Mouse (Mus musculus): Measurements from ENCODE around the gene Pusl1. TPM values are rescaled to one million over a fixed set of nuclear protein-coding genes. Genes with fewer than 3 reads are reported as not detected.

Pusl1 gene
- polyA plus RNA-seq, 1 experiment from 2014 or later: 32.5 TPM

DNA sequence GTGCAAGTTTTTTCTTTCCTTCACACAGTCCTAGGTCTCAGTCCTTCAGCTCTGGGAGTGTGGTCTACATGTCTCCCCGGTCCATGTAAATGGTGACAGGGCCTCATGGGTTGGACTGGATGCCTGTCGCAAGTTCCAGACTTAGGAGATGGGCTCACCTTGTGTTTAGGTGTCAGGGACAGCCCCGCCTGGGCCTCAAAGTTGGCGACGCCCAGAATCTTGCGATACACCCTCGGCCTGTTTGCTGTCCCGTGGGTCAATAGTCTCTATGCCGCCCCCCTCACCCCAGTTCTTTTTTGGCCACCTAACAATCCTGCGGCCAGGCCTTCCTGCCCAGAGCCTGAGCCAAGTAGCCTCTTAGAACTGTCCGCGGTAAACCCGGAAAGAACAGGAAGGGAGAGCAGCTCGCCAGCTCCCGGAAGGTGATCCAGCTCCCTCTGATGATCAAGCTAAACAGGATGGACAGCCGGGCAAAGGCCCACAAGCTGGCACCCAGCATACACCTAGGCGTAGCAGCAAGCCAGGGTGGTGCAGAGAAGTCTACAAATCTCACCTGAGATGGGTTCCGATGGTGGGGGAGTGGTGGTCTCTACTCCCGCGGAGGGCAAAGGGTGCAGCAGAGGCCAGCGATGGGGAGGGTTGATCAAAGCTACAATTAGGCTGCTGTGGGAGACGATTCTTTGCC, 22.8 kb downstream of the Pusl1 start:
- H3K9me3 ChIP-seq (replicated peaks; ENCODE audit: control insufficient read depth, low read length): no peaks in the 10 kb centered on the region
- 8% methylated on average over 22 of the region's 22 CpGs for WGBS
- ATAC-seq (replicated peaks; ENCODE audit: extremely low read depth, insufficient read depth, low FRiP score): peak; percentile 23
- no peaks in the 10 kb centered on the region for H3K27me3 ChIP-seq (ENCODE audit: control insufficient read depth, insufficient read depth, low read length)
- no peak overlapping the region for H3K27ac ChIP-seq (ENCODE audit: low read length)
- peak overlapping the region; percentile 70 for H3K4me3 ChIP-seq (ENCODE audit: low read length)
- H3K9ac ChIP-seq (ENCODE audit: low read length): peak overlapping the region; percentile 68
- H3K36me3 ChIP-seq (ENCODE audit: control insufficient read depth, insufficient read depth): peaks cover 20% of the 10 kb centered on the region
- peak overlapping the region; percentile 89 for H3K4me2 ChIP-seq (ENCODE audit: low read depth, low read length)
- H3K4me1 ChIP-seq (ENCODE audit: control insufficient read depth, insufficient read depth, low read length): peaks cover 15% of the 10 kb centered on the region

DNA sequence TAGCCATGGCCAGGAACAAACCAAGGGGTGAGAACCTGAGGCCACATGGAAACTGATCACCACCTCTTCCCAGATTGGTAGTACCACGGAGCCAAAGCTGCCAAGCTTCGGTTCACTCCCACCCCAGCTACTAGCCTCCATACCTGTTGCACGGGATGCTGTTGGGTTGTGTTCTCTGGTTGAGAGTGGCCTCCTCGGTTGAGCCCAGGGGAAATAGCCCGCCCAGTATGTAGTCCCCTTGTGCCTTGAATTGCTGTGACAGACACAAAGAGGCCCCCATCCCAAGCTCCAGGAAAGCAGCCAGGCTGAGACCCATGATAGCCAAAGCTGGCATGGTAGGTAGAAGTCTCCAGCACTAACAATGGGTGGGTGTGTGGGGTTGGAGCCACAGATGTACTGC, 28.6 kb downstream of the Pusl1 start, which contains the start of gene Tas1r3:
Gene Tas1r3 (minus strand): TSS at position 362 of the 400 bp plus-strand sequence.
- Histone ChIP-seq H3K4me1 (ENCODE audit: control insufficient read depth, insufficient read depth, low read length) (no peaks in the 10 kb centered on the region), H3K9ac (ENCODE audit: low read length) (no peak within 1 kb of the TSS), H3K4me2 (ENCODE audit: low read depth, low read length) (no peak within 1 kb of the TSS), H3K4me3 (ENCODE audit: low read length) (no peak within 1 kb of the TSS), H3K36me3 (ENCODE audit: control insufficient read depth, insufficient read depth) (peaks cover 14% of the 10 kb centered on the region), H3K9me3 (replicated peaks; ENCODE audit: control insufficient read depth, low read length) (no peaks in the 10 kb centered on the region), H3K27ac (ENCODE audit: low read length) (no peak within 1 kb of the TSS), H3K27me3 (ENCODE audit: control insufficient read depth, insufficient read depth, low read length) (no peaks in the 10 kb centered on the region)
- no peak for ATAC-seq (replicated peaks; ENCODE audit: extremely low read depth, insufficient read depth, low FRiP score)
- 71% methylated on average over 5 of the region's 5 CpGs for WGBS

DNA sequence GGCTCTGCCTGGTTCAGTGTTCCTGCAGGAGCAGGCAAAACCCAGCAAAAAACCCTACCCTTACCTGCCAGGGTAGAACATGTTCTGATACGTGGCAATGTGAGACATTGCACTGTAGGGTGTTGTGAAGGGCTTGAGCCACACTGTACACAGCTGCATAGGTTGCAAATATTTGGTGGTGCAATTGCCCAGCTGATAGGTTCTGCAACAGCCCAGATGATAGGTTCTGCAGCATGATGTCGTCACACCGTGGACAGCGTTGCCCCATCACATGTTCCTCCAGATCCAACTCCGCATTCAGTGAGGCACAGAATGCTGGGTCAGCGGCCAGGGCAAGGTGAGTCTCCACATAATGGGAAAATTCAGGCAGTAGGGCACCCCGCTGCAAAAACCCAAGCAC, 29.8 kb downstream of the Pusl1 start:
- 85% methylated on average over 7 of the region's 7 CpGs for WGBS
- Histone ChIP-seq H3K9me3 (replicated peaks; ENCODE audit: control insufficient read depth, low read length) (no peaks in the 10 kb centered on the region), H3K27ac (ENCODE audit: low read length) (no peak overlapping the region), H3K27me3 (ENCODE audit: control insufficient read depth, insufficient read depth, low read length) (no peaks in the 10 kb centered on the region), H3K36me3 (ENCODE audit: control insufficient read depth, insufficient read depth) (peaks cover 13% of the 10 kb centered on the region), H3K4me3 (ENCODE audit: low read length) (no peak overlapping the region), H3K4me1 (ENCODE audit: control insufficient read depth, insufficient read depth, low read length) (no peaks in the 10 kb centered on the region), H3K4me2 (ENCODE audit: low read depth, low read length) (no peak overlapping the region), H3K9ac (ENCODE audit: low read length) (no peak overlapping the region)
- ATAC-seq (replicated peaks; ENCODE audit: extremely low read depth, insufficient read depth, low FRiP score): no peak

DNA sequence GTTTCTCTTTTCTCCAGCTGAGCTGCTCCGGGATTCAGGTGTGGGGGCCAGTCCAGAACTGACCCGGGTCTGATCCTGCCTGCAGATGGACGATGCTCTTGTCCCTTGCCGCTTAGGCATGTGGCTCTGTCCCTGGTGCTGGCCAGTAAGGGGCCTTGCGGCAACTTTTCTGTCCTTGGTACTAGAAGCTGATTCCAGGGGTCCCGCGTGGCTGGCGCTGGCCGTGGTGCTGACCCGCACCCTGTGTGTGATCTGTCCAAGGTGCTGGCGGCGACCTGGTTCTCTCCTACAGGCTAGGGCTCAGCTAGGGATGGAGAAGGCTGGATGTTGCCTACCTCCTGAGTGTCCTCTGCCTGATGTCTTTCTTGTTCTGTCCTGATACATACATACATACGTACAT, 32.3 kb downstream of the Pusl1 start:
- WGBS: 13% methylated on average over 13 of the region's 13 CpGs
- Histone ChIP-seq H3K4me1 (ENCODE audit: control insufficient read depth, insufficient read depth, low read length) (no peaks in the 10 kb centered on the region), H3K9ac (ENCODE audit: low read length) (no peak overlapping the region), H3K27ac (ENCODE audit: low read length) (no peak overlapping the region), H3K9me3 (replicated peaks; ENCODE audit: control insufficient read depth, low read length) (no peaks in the 10 kb centered on the region), H3K36me3 (ENCODE audit: control insufficient read depth, insufficient read depth) (peaks cover 22% of the 10 kb centered on the region), H3K4me2 (ENCODE audit: low read depth, low read length) (no peak overlapping the region), H3K27me3 (ENCODE audit: control insufficient read depth, insufficient read depth, low read length) (no peaks in the 10 kb centered on the region), H3K4me3 (ENCODE audit: low read length) (no peak overlapping the region)
- peak; percentile 42; the same call in 1 of the 2 replicates for ATAC-seq (replicated peaks; ENCODE audit: extremely low read depth, insufficient read depth, low FRiP score)

- Histone ChIP-seq H3K4me1 (ENCODE audit: control insufficient read depth, insufficient read depth, low read length) (peaks cover under 1% of the 10 kb centered on the region), H3K9ac (ENCODE audit: low read length) (no peak overlapping the region), H3K4me3 (ENCODE audit: low read length) (no peak overlapping the region), H3K9me3 (replicated peaks; ENCODE audit: control insufficient read depth, low read length) (no peaks in the 10 kb centered on the region), H3K27ac (ENCODE audit: low read length) (no peak overlapping the region), H3K4me2 (ENCODE audit: low read depth, low read length) (no peak overlapping the region), H3K36me3 (ENCODE audit: control insufficient read depth, insufficient read depth) (peaks cover 23% of the 10 kb centered on the region), H3K27me3 (ENCODE audit: control insufficient read depth, insufficient read depth, low read length) (no peaks in the 10 kb centered on the region)
- no peak for ATAC-seq (replicated peaks; ENCODE audit: extremely low read depth, insufficient read depth, low FRiP score)
- WGBS: 72% methylated on average over 3 of the region's 3 CpGs
Observed at GRCm38 (mm10) chr4:155856881-155857280, 34.7 kb downstream of the Pusl1 start.

DNA sequence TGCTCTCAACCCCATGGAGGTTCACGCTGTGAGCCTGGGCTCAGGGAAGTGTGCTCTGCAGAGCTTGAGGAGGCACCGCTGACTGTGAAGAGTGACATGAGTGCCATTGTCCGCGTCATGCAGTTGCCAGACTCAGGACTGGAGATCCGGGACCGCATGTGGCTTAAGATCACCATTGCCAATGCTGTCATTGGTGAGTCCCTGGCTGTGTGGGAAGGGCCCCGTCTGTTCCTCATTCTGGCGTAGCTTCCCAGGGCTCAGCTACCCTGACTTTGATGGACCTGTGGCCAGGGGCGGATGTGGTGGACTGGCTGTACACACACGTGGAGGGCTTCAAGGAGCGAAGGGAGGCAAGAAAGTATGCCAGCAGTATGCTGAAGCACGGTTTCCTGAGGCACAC, 35.5 kb downstream of the Pusl1 start:
- Histone ChIP-seq H3K4me1 (ENCODE audit: control insufficient read depth, insufficient read depth, low read length) (peaks cover 3% of the 10 kb centered on the region), H3K4me3 (ENCODE audit: low read length) (no peak overlapping the region), H3K4me2 (ENCODE audit: low read depth, low read length) (no peak overlapping the region), H3K27me3 (ENCODE audit: control insufficient read depth, insufficient read depth, low read length) (no peaks in the 10 kb centered on the region), H3K27ac (ENCODE audit: low read length) (no peak overlapping the region), H3K9ac (ENCODE audit: low read length) (no peak overlapping the region), H3K36me3 (ENCODE audit: control insufficient read depth, insufficient read depth) (peaks cover 23% of the 10 kb centered on the region), H3K9me3 (replicated peaks; ENCODE audit: control insufficient read depth, low read length) (no peaks in the 10 kb centered on the region)
- ATAC-seq (replicated peaks; ENCODE audit: extremely low read depth, insufficient read depth, low FRiP score): no peak
- WGBS: 89% methylated on average over 12 of the region's 12 CpGs

DNA sequence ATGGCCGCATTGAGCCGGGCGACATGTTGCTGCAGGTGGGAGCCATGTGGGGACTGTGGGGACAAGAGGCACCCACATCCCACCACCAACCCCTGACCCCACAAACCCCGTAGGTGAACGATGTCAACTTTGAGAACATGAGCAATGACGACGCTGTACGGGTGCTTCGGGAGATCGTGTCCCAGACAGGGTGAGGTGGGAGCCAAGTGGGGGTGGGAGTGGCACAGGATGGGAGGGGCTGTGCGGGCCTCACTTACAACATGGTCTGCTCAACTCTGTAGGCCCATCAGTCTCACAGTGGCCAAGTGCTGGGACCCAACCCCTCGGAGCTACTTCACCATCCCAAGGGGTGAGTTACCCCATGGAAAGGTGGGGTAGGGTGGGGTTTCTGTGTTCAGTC, 36.6 kb downstream of the Pusl1 start:
- H3K36me3 ChIP-seq (ENCODE audit: control insufficient read depth, insufficient read depth): peaks cover 23% of the 10 kb centered on the region
- H3K4me2 ChIP-seq (ENCODE audit: low read depth, low read length): no peak overlapping the region
- H3K9me3 ChIP-seq (replicated peaks; ENCODE audit: control insufficient read depth, low read length): no peaks in the 10 kb centered on the region
- ATAC-seq (replicated peaks; ENCODE audit: extremely low read depth, insufficient read depth, low FRiP score): no peak
- H3K27me3 ChIP-seq (ENCODE audit: control insufficient read depth, insufficient read depth, low read length): no peaks in the 10 kb centered on the region
- no peak overlapping the region for H3K9ac ChIP-seq (ENCODE audit: low read length)
- WGBS: 92% methylated on average over 12 of the region's 12 CpGs
- H3K4me1 ChIP-seq (ENCODE audit: control insufficient read depth, insufficient read depth, low read length): peaks cover 3% of the 10 kb centered on the region
- no peak overlapping the region for H3K4me3 ChIP-seq (ENCODE audit: low read length)
- H3K27ac ChIP-seq (ENCODE audit: low read length): no peak overlapping the region

GRCm38 (mm10) chr4:155853421-155853820, 38.2 kb downstream of the Pusl1 start:
- H3K4me3 ChIP-seq (ENCODE audit: low read length): no peak overlapping the region
- H3K9me3 ChIP-seq (replicated peaks; ENCODE audit: control insufficient read depth, low read length): no peaks in the 10 kb centered on the region
- no peaks in the 10 kb centered on the region for H3K27me3 ChIP-seq (ENCODE audit: control insufficient read depth, insufficient read depth, low read length)
- H3K4me2 ChIP-seq (ENCODE audit: low read depth, low read length): no peak overlapping the region
- H3K4me1 ChIP-seq (ENCODE audit: control insufficient read depth, insufficient read depth, low read length): peaks cover 17% of the 10 kb centered on the region
- H3K36me3 ChIP-seq (ENCODE audit: control insufficient read depth, insufficient read depth): peaks cover 21% of the 10 kb centered on the region
- no peak overlapping the region for H3K9ac ChIP-seq (ENCODE audit: low read length)
- no peak for ATAC-seq (replicated peaks; ENCODE audit: extremely low read depth, insufficient read depth, low FRiP score)
- no peak overlapping the region for H3K27ac ChIP-seq (ENCODE audit: low read length)
- WGBS: 92% methylated on average over 9 of the region's 9 CpGs

DNA sequence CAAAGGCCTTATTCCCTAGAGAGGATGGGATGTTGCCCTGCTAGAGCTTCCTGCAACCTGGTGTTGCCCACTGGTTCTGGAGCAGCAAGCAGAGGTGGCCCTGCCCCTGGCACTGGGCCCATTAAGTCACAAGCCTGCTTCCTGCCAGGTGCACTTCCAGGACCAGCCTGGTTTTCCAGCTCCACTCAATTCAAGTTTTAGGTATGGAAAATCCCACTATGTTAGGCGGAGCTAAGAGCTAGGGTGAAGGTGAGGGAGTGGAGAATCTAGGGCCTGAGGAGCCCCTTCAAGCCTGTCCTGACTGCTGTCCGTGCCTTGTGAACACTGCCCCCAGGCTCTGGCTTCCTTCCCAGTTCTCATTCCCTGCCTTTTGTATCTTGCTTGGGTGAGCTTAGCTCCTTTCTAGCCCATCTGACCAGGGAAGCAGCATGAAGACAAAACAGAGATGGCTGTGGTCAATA, 39.6 kb downstream of the Pusl1 start:
- H3K4me3 ChIP-seq (ENCODE audit: low read length): no peak overlapping the region

More for the DNA sequence above, 39.6 kb downstream of the Pusl1 start:
- peaks cover 18% of the 10 kb centered on the region for H3K36me3 ChIP-seq (ENCODE audit: control insufficient read depth, insufficient read depth)
- H3K9me3 ChIP-seq (replicated peaks; ENCODE audit: control insufficient read depth, low read length): no peaks in the 10 kb centered on the region
- peaks cover 21% of the 10 kb centered on the region for H3K4me1 ChIP-seq (ENCODE audit: control insufficient read depth, insufficient read depth, low read length)
- H3K27ac ChIP-seq (ENCODE audit: low read length): no peak overlapping the region
- H3K4me2 ChIP-seq (ENCODE audit: low read depth, low read length): no peak overlapping the region
- no peak for ATAC-seq (replicated peaks; ENCODE audit: extremely low read depth, insufficient read depth, low FRiP score)
- WGBS: 73% methylated on average over 2 of the region's 2 CpGs
- H3K27me3 ChIP-seq (ENCODE audit: control insufficient read depth, insufficient read depth, low read length): no peaks in the 10 kb centered on the region
- no peak overlapping the region for H3K9ac ChIP-seq (ENCODE audit: low read length)
